Mouse (Mus musculus) hindbrain, embryonic 16.5 days (tissue): ENCODE measurements around the gene Stag1. TPM values are rescaled to one million over a fixed set of nuclear protein-coding genes. Genes with fewer than 3 reads are reported as not detected.

ENCODE experiments used
- ATAC-seq: fragments of 200-750 bp; cut with Nextera tagmentation; 2 replicates; pipeline ENCODE4 v1.8.0; 2017; ENCODE audit warnings: moderate TSS enrichment, moderate library complexity
- H3K27ac ChIP-seq: fragments of 300-500 bp; sonication (generic); 2 replicates; pipeline ENCODE4 v1.5.1; 2014; ENCODE audit warnings: low read depth, mild to moderate bottlenecking, control low read depth, low read length, moderate library complexity
- H3K27me3 ChIP-seq: fragments of 300-500 bp; sonication (generic); replicated peaks from 2 replicates; pipeline ENCODE4 v1.6.1; 2014; ENCODE audit warnings: low read length; ENCODE audit not compliant: control insufficient read depth, insufficient read depth
- H3K36me3 ChIP-seq: fragments of 300-500 bp; sonication (generic); 2 replicates; pipeline ENCODE4 v1.6.1; 2014; ENCODE audit warnings: mild to moderate bottlenecking, low read length, moderate library complexity, mixed read lengths; ENCODE audit not compliant: control insufficient read depth, insufficient read depth
- H3K4me1 ChIP-seq: fragments of 300-500 bp; sonication (generic); 2 replicates; pipeline ENCODE4 v1.6.1; 2014; ENCODE audit warnings: low read depth, low read length; ENCODE audit not compliant: control insufficient read depth, insufficient read depth
- H3K4me2 ChIP-seq: fragments of 300-500 bp; sonication (generic); 2 replicates; pipeline ENCODE4 v1.6.1; 2014; ENCODE audit warnings: mild to moderate bottlenecking, low read length, control low read depth, moderate library complexity
- H3K4me3 ChIP-seq: fragments of 300-500 bp; sonication (generic); 2 replicates; pipeline ENCODE4 v1.5.1; 2014; ENCODE audit warnings: mild to moderate bottlenecking, low read length, control low read depth, moderate library complexity
- H3K9ac ChIP-seq: fragments of 300-500 bp; sonication (generic); 2 replicates; pipeline ENCODE4 v1.6.1; 2014; ENCODE audit warnings: low read depth, mild to moderate bottlenecking, control low read depth, low read length, moderate library complexity
- H3K9me3 ChIP-seq: fragments of 300-500 bp; sonication (generic); 2 replicates; pipeline ENCODE4 v1.6.1; 2014; ENCODE audit warnings: mild to moderate bottlenecking, low read length, moderate library complexity; ENCODE audit not compliant: control insufficient read depth
- WGBS: fragments of 180-500 bp; shearing (Covaris S2); extraction: QIAGEN DNeasy Blood & Tissue Kit; methylation state at CpG from one replicate; pipeline ENCODE4 v1.1.7; 2014; 5-methylcytosine and 5-hydroxymethylcytosine counted together
- polyA plus RNA-seq: library from polyadenylated mRNA; unstranded; fragments of >200 nt; fragmentation: Nextera tagmentation; extraction: Ambion mirVana; gene quantifications from 2 replicates; pipeline ENCODE4 v1.2.1, GENCODE M21; 2015

Gene Stag1
- polyA plus RNA-seq, 1 experiment from 2014 or later = 21.9 TPM

GRCm38 (mm10) chr9:100641391-100642085 is 43.9 kb downstream of the Stag1 start:
- WGBS = 30% methylated on average over 6 of the region's 6 CpGs
- H3K36me3 ChIP-seq = no peaks in the 10 kb centered on the region
- peak overlapping the region; percentile 82 for H3K4me2 ChIP-seq
- H3K4me3 ChIP-seq = peak overlapping the region; percentile 86
- H3K9ac ChIP-seq = peak overlapping the region; percentile 5
- H3K27me3 ChIP-seq = no peaks in the 10 kb centered on the region
- H3K27ac ChIP-seq = peak overlapping the region; percentile 100
- peaks cover 17% of the 10 kb centered on the region for H3K4me1 ChIP-seq
- no peaks in the 10 kb centered on the region for H3K9me3 ChIP-seq
- ATAC-seq = no peak

- Histone ChIP-seq H3K27ac (peak overlapping the region; percentile 100), H3K27me3 (no peaks in the 10 kb centered on the region), H3K4me3 (peak overlapping the region; percentile 86), H3K4me2 (peak overlapping the region; percentile 82), H3K9me3 (no peaks in the 10 kb centered on the region), H3K9ac (peak overlapping the region; percentile 81), H3K4me1 (peaks cover 17% of the 10 kb centered on the region), H3K36me3 (no peaks in the 10 kb centered on the region)
- whole genome bisulfite sequencing = under 1% methylated on average over 16 of the region's 16 CpGs
- no peak for ATAC-seq
These were observed 44.7 kb downstream of the Stag1 start for GRCm38 (mm10) chr9:100642186-100642839.

- Histone ChIP-seq H3K9ac (peak overlapping the region; percentile 93), H3K9me3 (no peaks in the 10 kb centered on the region), H3K36me3 (no peaks in the 10 kb centered on the region), H3K4me3 (peak overlapping the region; percentile 86), H3K27ac (peak overlapping the region; percentile 100), H3K27me3 (no peaks in the 10 kb centered on the region), H3K4me1 (peaks cover 17% of the 10 kb centered on the region), H3K4me2 (peak overlapping the region; percentile 82)
- under 1% methylated on average over 74 of the region's 97 CpGs for WGBS
- ATAC-seq = peak; percentile 98
These were observed 45.5 kb downstream of the Stag1 start for GRCm38 (mm10) chr9:100642840-100643697.

- Histone ChIP-seq H3K4me3 (peak overlapping the region; percentile 86), H3K27ac (peak overlapping the region; percentile 100), H3K9me3 (peaks cover 2% of the 10 kb centered on the region; the same call in 1 of the 2 replicates), H3K9ac (peak overlapping the region; percentile 93), H3K4me1 (peaks cover 17% of the 10 kb centered on the region), H3K36me3 (no peaks in the 10 kb centered on the region), H3K4me2 (peak overlapping the region; percentile 80), H3K27me3 (no peaks in the 10 kb centered on the region)
- under 1% methylated on average over 28 of the region's 64 CpGs for WGBS
- ATAC-seq = peak; percentile 24
These were observed 46.6 kb downstream of the Stag1 start for GRCm38 (mm10) chr9:100644071-100644771.

- H3K9me3 ChIP-seq = peaks cover 2% of the 10 kb centered on the region; the same call in 1 of the 2 replicates
- peaks cover 17% of the 10 kb centered on the region for H3K4me1 ChIP-seq
- H3K4me3 ChIP-seq = peak overlapping the region; percentile 86; the same call in 1 of the 2 replicates
- H3K27ac ChIP-seq = no peak overlapping the region
- H3K9ac ChIP-seq = peak overlapping the region; percentile 1; the same call in 1 of the 2 replicates
- ATAC-seq = no peak
- no peaks in the 10 kb centered on the region for H3K36me3 ChIP-seq
- no peaks in the 10 kb centered on the region for H3K27me3 ChIP-seq
- peak overlapping the region; percentile 80 for H3K4me2 ChIP-seq
- 30% methylated on average over 8 of the region's 8 CpGs for WGBS
These were observed 47.7 kb downstream of the Stag1 start for GRCm38 (mm10) chr9:100645026-100645940.

- H3K36me3 ChIP-seq = no peaks in the 10 kb centered on the region
- no peak overlapping the region for H3K27ac ChIP-seq
- H3K9me3 ChIP-seq = peaks cover 2% of the 10 kb centered on the region; the same call in 1 of the 2 replicates
- H3K4me3 ChIP-seq = no peak overlapping the region
- no peak overlapping the region for H3K4me2 ChIP-seq
- no peaks in the 10 kb centered on the region for H3K27me3 ChIP-seq
- H3K9ac ChIP-seq = no peak overlapping the region
- ATAC-seq = no peak
- 87% methylated on average over 2 of the region's 2 CpGs for WGBS
- H3K4me1 ChIP-seq = peaks cover 15% of the 10 kb centered on the region
These were observed 48.7 kb downstream of the Stag1 start for GRCm38 (mm10) chr9:100646276-100646675.

- H3K4me3 ChIP-seq = no peak overlapping the region
- no peak overlapping the region for H3K27ac ChIP-seq
- H3K36me3 ChIP-seq = no peaks in the 10 kb centered on the region
- peaks cover 2% of the 10 kb centered on the region; the same call in 1 of the 2 replicates for H3K9me3 ChIP-seq
- WGBS = 77% methylated on average over 2 of the region's 2 CpGs
- no peaks in the 10 kb centered on the region for H3K27me3 ChIP-seq
- ATAC-seq = no peak
- H3K4me2 ChIP-seq = no peak overlapping the region
- H3K9ac ChIP-seq = no peak overlapping the region
- peaks cover 6% of the 10 kb centered on the region for H3K4me1 ChIP-seq
These were observed 50.3 kb downstream of the Stag1 start for GRCm38 (mm10) chr9:100647774-100648323.

- Histone ChIP-seq H3K27me3 (no peaks in the 10 kb centered on the region), H3K4me2 (no peak overlapping the region), H3K27ac (no peak overlapping the region), H3K9me3 (no peaks in the 10 kb centered on the region), H3K9ac (no peak overlapping the region), H3K4me1 (no peaks in the 10 kb centered on the region), H3K4me3 (no peak overlapping the region), H3K36me3 (no peaks in the 10 kb centered on the region)
- ATAC-seq = no peak
- WGBS = 71% methylated on average over 3 of the region's 3 CpGs
These were observed 56.5 kb downstream of the Stag1 start for GRCm38 (mm10) chr9:100654104-100654503.
